ENCODE assay signal across 26 mouse cellular contexts in the genomic region with DNA sequence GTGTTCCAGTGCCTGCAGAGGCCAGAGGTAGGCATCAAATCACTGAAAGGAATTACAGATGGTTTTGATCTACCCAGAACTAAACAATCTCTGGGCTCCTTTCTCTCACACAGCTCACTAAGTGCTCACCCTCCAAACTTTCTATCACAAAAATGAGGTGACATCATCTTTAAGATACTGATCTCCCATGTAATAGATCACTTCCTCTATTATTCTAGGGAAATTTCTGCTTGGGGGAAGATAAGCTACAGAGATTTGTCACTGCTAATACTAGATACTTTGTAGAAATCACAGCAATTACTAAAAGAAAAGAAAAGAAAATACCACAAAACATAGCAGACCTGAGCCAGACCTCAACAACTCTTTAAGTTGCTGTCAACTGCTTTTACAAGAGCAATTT. TPM values are rescaled to one million over a fixed set of nuclear protein-coding genes. Genes with fewer than 3 reads are reported as not detected.
DNase-seq lines count a peak whose midpoint lies in the region; ATAC-seq and TF ChIP-seq lines count a peak whose summit lies in the region.
"Had no signal": no experiment of that assay in that cellular context is flagged by ENCODE, and none has a peak within 500 bp of the region (broad histone marks: within the 10 kb centered on the region; RNA-seq: fewer than 3 reads in every experiment).

No protein-coding gene starts in this region.

- H3K9me3 ChIP-seq in heart, embryonic 10.5 days, result no peaks in the 10 kb centered on the region
- H3K9me3 ChIP-seq in heart, postnatal 0 days (replicated peaks; ENCODE audit: control insufficient read depth, low read length), result no peaks in the 10 kb centered on the region
- no peaks in the 10 kb centered on the region for H3K9me3 ChIP-seq in forebrain, embryonic 13.5 days (replicated peaks)
- H3K9me3 ChIP-seq: hindbrain, embryonic 12.5 days; limb, embryonic 10.5 days had no signal

- no peak overlapping the region for H3K4me3 ChIP-seq in heart, embryonic 10.5 days
- H3K4me3 ChIP-seq in heart, postnatal 0 days (ENCODE audit: low read depth, low read length), result no peak overlapping the region
- H3K4me3 ChIP-seq in forebrain, embryonic 13.5 days, result no peak overlapping the region
- H3K4me3 ChIP-seq in left cerebral cortex, adult 2 months, result no peak overlapping the region
- H3K4me3 ChIP-seq: hindbrain, embryonic 12.5 days; limb, embryonic 10.5 days; midbrain, embryonic 10.5 days had no signal

- no peak for TF ChIP-seq CTCF in heart, postnatal 0 days (IDR thresholded peaks at IDR 0.05; ENCODE audit: low read depth)
- TF ChIP-seq CTCF in left cerebral cortex, adult 2 months (IDR thresholded peaks at IDR 0.05), result no peak

- peak overlapping the region; percentile 78; the same call in 1 of the 2 replicates for H3K27ac ChIP-seq in heart, embryonic 10.5 days
- peak overlapping the region; percentile 83 for H3K27ac ChIP-seq in heart, postnatal 0 days (ENCODE audit: low read depth)
- H3K27ac ChIP-seq in forebrain, embryonic 13.5 days, result no peak overlapping the region
- H3K27ac ChIP-seq in left cerebral cortex, adult 2 months, result no peak overlapping the region; the same call in 1 of the 2 replicates
- H3K27ac ChIP-seq: hindbrain, embryonic 12.5 days; limb, embryonic 10.5 days; macrophage; midbrain, embryonic 10.5 days had no signal

- intact Hi-C loops in left cerebral cortex, adult 2 months (cut with DNase I), result no loop called here

- H3K36me3 ChIP-seq in heart, embryonic 10.5 days, result peaks cover 35% of the 10 kb centered on the region
- H3K36me3 ChIP-seq in heart, postnatal 0 days (replicated peaks; ENCODE audit: control insufficient read depth, insufficient read depth, low read length), result peaks cover 4% of the 10 kb centered on the region; the same call in 1 of the 2 replicates
- peaks cover 25% of the 10 kb centered on the region for H3K36me3 ChIP-seq in forebrain, embryonic 13.5 days (ENCODE audit: poor library complexity, severe bottlenecking)

- H3K9ac ChIP-seq in heart, postnatal 0 days (replicated peaks; ENCODE audit: low read depth, low read length), result no peak overlapping the region
- H3K9ac ChIP-seq in forebrain, embryonic 13.5 days, result no peak overlapping the region
- H3K9ac ChIP-seq: hindbrain, embryonic 12.5 days; lung, embryonic 14.5 days had no signal

- no peaks in the 10 kb centered on the region for H3K27me3 ChIP-seq in heart, embryonic 10.5 days (ENCODE audit: insufficient read depth, poor library complexity, severe bottlenecking)
- no peaks in the 10 kb centered on the region for H3K27me3 ChIP-seq in heart, postnatal 0 days (ENCODE audit: control insufficient read depth, insufficient read depth, low read length)
- no peaks in the 10 kb centered on the region for H3K27me3 ChIP-seq in forebrain, embryonic 13.5 days
- H3K27me3 ChIP-seq: hindbrain, embryonic 12.5 days had no signal

- TF ChIP-seq EP300 in heart, postnatal 0 days (IDR thresholded peaks at IDR 0.05; ENCODE audit: low read depth), result no peak

- ATAC-seq in heart, postnatal 0 days (ENCODE audit: insufficient read depth, low read depth), result no peak
- peak; percentile 92 for ATAC-seq in CD4-positive, CD25-positive, alpha-beta regulatory T cell, adult 4 months
- no peak for ATAC-seq in forebrain, embryonic 13.5 days
- ATAC-seq: forebrain, embryonic 14.5 days had no signal

- DNase-seq in heart, embryonic 10.5 days (ENCODE audit: low spot score), result no peak
- DNase-seq in heart, adult 9 months (ENCODE audit: low spot score in 2 of 2), result no peak
- no peak for DNase-seq in heart, postnatal 0 days (ENCODE audit: low spot score)
- no peak for DNase-seq in heart, postnatal 4 days
- DNase-seq in induced T-regulatory cell, adult 2 months (ENCODE audit: low read depth), result peak; percentile 61
- DNase-seq in left cerebral cortex, adult 2 months (ENCODE audit: extremely low spot score in 1 of 2, low spot score in 2 of 2), result no peak
- DNase-seq: adrenal gland, postnatal 36 days; cerebellum, adult 18-20 months; cerebellum, postnatal 25 days; gastrocnemius, postnatal 25 days; kidney, adult 8-10 months; kidney, postnatal 14 days; layer of hippocampus, adult 9-11 months; lung, embryonic 14.5 days; right cerebral cortex, postnatal 4 days; thymus, postnatal 14 days had no signal

- no peak overlapping the region for H3K4me2 ChIP-seq in heart, postnatal 0 days (ENCODE audit: low read depth, low read length)
- H3K4me2 ChIP-seq in forebrain, embryonic 13.5 days, result no peak overlapping the region
- H3K4me2 ChIP-seq: hindbrain, embryonic 12.5 days; lung, embryonic 14.5 days had no signal

- peaks cover 72% of the 10 kb centered on the region for H3K4me1 ChIP-seq in heart, embryonic 10.5 days
- peaks cover 63% of the 10 kb centered on the region for H3K4me1 ChIP-seq in heart, postnatal 0 days (ENCODE audit: control insufficient read depth, insufficient read depth)
- H3K4me1 ChIP-seq in forebrain, embryonic 13.5 days, result peaks cover 17% of the 10 kb centered on the region

RNA-seq across cellular contexts. Expression of gene Cdip1, which starts 7.6 kb away (rescaled TPM):
- 121 and 152 TPM in 2 replicates for polyA plus RNA-seq in heart, embryonic 10.5 days (2016; fragmentation: Nextera tagmentation; extraction: Ambion mirVana)
- 149 and 160 TPM in 2 replicates for total RNA-seq in heart, postnatal 0 days (2014; rRNA removed; ENCODE audit: low replicate concordance)
- 121 and 123 TPM in 2 replicates for polyA plus RNA-seq in heart, postnatal 0 days (2015; fragmentation: Nextera tagmentation; extraction: Ambion mirVana)
- total RNA-seq in heart, postnatal 4 days (2021), result 100 to 1,000 TPM in 1 of 2 experiments, 10 to 100 TPM in 1; 96.3 to 105 TPM
- polyA plus RNA-seq in CD4-positive, CD25-positive, alpha-beta regulatory T cell, adult 4 months (2017; shearing (Covaris generic)), result 10 to 100 TPM; 32.8 to 56.2 TPM
- 92.2 and 103 TPM in 2 replicates for polyA plus RNA-seq in forebrain, embryonic 13.5 days (2015; fragmentation: Nextera tagmentation; extraction: Ambion mirVana)
- 100 to 1,000 TPM; 189 to 204 TPM for total RNA-seq in left cerebral cortex, adult 2 months (2021)

RNA-seq across cellular contexts. Expression of gene 4930562C15Rik, which starts 52.7 kb away (rescaled TPM):
- 0.44 and 0.59 TPM in 2 replicates for polyA plus RNA-seq in heart, embryonic 10.5 days (2016; fragmentation: Nextera tagmentation; extraction: Ambion mirVana)
- total RNA-seq in heart, postnatal 0 days (2014; rRNA removed; ENCODE audit: low replicate concordance), result not detected in 2 replicates
- 0.08 and 0.12 TPM in 2 replicates for polyA plus RNA-seq in heart, postnatal 0 days (2015; fragmentation: Nextera tagmentation; extraction: Ambion mirVana)
- not detected for total RNA-seq in heart, postnatal 4 days (2021)
- 1 to 10 TPM in 1 of 2 experiments, under 1 TPM in 1; 0.68 to 1.3 TPM for polyA plus RNA-seq in CD4-positive, CD25-positive, alpha-beta regulatory T cell, adult 4 months (2017; shearing (Covaris generic))
- polyA plus RNA-seq in forebrain, embryonic 13.5 days (2015; fragmentation: Nextera tagmentation; extraction: Ambion mirVana), result 0.37 and 0.39 TPM in 2 replicates
- not detected for total RNA-seq in left cerebral cortex, adult 2 months (2021)
- total RNA-seq: adrenal gland, postnatal 36 days; gastrocnemius, postnatal 25 days; left cerebral cortex, adult 8-10 months; liver, adult 2 months; midbrain, postnatal 0 days had no signal
- polyA plus RNA-seq: liver, adult 2 months had no signal

RNA-seq across cellular contexts. Expression of gene Hmox2, which starts 56.4 kb away (rescaled TPM):
- 101 and 104 TPM in 2 replicates for polyA plus RNA-seq in heart, embryonic 10.5 days (2016; fragmentation: Nextera tagmentation; extraction: Ambion mirVana)
- total RNA-seq in heart, postnatal 0 days (2014; rRNA removed; ENCODE audit: low replicate concordance), result 53.1 and 56.8 TPM in 2 replicates
- polyA plus RNA-seq in heart, postnatal 0 days (2015; fragmentation: Nextera tagmentation; extraction: Ambion mirVana), result 87.0 and 91.1 TPM in 2 replicates
- 10 to 100 TPM; 67.4 to 75.9 TPM for total RNA-seq in heart, postnatal 4 days (2021)
- 100 to 1,000 TPM; 114 to 119 TPM for polyA plus RNA-seq in CD4-positive, CD25-positive, alpha-beta regulatory T cell, adult 4 months (2017; shearing (Covaris generic))
- polyA plus RNA-seq in forebrain, embryonic 13.5 days (2015; fragmentation: Nextera tagmentation; extraction: Ambion mirVana), result 77.0 and 85.1 TPM in 2 replicates
- 10 to 100 TPM; 76.1 to 79.1 TPM for total RNA-seq in left cerebral cortex, adult 2 months (2021)

Comparison
In these comparisons a context has a peak if more than half of its experiments do, and no peak if none do; other contexts are left out.
1. H3K27ac ChIP-seq: peak in heart, embryonic 10.5 days (single experiment) and heart, postnatal 0 days (single experiment); none in forebrain, embryonic 13.5 days (single experiment) and left cerebral cortex, adult 2 months (single experiment).